Mouse (Mus musculus) cerebellum, postnatal 36 days (tissue): ENCODE measurements around the gene Glis1.

Source experiments
- DNase-seq, 2 experiments: peaks; one replicate each; pipeline ENCODE4 v3.0.0; 2021 to 2022; ENCODE audit warnings: mixed read lengths in 2 of 2

The Glis1 gene

DNA sequence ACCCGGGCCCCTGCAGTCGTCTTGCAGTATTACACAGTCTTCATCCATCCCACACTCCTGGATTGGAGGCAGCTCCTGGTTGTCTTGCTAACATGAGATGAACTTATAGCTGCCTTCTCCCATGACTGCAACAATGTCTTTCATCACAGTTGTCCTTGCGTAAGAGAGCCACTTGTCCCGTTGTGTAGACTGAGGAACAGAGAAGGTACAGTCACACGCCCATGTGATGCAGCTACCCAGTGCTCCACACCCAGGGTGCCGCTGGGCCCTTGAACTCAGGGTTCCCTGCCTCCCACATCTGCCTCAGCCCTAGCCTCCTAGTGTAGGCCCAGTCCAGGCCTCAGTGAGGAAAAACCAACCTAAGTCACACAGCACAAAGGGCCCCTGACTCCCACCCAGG, 201.7 kb downstream of the Glis1 start:
- no peak for DNase-seq

DNA sequence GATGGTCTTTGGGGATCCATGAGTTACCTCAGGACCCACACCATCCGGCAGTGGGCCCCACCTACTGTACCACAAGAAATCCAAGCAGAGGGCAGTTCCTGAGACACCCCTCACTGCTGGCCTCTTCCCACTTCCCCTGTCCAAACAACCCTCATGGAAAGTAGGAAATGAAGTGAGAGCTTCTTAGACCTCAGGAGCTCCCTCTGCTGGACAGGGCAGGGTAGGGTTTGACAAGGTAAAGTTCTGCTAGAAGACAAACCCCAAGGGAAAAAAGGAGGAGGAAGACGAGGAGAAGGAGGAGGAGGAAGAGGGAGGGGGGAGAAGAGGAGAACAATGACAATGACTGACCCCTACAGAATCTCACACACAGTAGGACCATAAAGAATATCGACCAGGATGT, 203.3 kb downstream of the Glis1 start:
- DNase-seq = peak in 1 of 2 experiments; percentile 16

DNA sequence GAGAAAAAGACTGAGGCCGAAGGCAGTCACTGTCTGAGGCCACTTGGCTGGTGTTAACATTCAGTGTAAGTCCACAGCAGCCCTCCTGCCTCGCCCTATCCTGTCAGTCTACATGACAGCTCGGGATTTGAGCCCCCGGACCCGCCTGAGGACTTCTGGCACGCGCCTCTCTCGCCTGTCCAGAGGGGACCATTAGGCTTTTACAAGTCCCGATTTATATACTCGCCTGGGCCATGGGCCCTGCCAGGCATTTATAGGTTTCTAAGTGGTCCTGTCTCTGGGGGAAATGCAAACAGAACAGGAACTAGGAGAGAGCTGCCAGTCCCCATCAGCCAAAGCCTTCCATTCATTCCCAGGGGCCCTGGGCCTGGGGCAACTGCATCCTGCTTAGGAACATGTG, 203.9 kb downstream of the Glis1 start:
- no peak for DNase-seq

DNA sequence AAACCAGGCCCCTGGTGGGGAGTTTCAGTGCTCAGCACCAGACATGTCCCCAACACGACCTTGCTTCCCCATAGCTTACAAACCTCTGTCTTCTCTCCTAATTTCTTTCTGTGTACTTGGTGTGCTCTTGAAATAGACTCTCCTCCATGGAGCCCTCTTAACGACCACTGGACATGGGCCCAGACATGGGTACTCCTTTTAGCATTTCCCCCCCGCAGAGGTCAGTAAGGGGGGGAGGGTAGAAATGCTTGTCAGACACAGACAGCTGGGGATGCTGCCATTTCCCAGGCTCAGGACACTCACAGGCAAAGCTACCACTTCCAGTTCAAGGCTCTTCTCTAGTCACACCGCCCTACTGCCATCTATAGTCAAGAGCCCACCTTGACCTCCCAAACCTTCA, 207.2 kb downstream of the Glis1 start:
- no peak for DNase-seq

DNA sequence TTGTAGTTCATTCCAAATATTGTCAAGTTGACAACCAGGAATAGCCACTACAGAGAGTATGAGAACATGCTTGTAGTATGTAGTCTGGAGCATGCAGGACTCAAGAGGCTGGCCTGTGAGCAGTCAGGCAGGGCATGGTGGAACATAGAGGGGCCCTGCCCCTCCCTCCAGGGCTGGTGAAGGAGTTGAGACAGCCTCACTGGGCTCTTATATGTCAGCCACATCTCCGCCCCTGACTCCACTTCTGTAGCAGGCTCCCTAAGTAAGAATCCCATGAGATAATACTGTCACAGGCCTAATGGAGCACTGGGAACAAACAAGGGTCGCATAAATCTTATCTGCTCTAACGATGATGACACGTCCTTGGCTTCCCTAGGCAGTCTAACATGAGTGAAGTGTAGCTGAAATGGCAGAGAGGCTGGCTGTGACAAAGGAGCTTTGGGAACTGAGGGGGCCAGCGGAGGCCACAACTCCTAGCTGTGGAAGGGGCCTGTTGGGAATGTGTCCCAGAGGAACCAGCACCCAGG, 214.6 kb downstream of the Glis1 start:
- DNase-seq = no peak

DNA sequence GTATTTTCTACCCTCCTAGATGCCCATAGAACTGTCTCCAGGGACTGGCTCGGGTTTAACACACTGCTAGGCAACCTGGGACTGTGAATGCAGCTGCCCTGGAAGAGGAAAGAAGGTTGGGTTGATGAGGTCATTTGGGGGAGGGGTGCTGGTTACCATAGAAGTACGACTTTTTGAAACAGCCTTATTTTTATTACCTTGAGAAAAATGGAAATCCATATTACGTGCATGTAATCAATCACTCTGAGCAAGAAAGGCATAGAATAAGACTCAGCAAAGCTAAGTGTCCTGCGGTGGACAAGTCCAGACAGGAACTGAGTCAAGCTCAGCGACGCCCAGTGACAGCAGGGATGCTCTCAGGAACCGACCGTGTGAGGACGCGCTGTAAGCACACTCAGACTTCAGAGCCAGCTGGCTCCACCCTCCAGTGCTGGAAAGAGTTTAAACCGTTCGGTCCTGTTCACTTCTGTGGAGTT, 216.7 kb downstream of the Glis1 start:
- DNase-seq = no peak

DNA sequence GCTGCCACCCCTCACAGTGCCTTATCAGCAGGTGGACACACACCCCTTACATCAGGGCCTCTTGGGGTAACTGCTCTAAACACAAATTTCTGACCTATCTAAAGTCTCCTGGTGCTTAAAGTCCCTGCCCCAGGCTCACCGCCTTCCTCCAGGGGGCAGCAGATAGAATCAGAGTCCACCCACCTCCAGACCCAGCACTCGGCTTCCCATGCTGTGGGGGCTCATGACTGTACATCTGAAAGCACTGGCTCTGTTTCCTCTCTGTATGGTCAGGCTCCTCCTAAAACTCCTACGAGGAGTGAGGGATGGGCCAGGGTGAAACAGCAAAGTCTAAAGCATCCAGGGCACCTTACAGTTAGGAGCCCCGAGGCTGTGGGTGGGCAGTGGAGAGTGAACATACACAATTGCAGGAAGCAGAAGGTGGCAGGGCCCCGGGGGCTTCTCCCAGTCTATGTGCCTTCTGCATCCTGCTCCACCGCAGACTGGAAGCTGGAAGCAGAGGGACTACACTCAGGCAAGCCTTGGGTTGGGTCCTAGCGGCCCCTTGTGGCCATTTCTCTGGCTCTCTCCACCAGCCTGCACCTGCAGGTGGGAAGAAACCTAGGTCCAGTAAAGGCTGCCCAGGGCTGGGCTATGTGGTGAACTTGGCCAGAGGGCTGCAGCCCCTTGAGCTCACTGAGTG, 218.3 kb downstream of the Glis1 start:
- DNase-seq = peak; percentile 87

DNA sequence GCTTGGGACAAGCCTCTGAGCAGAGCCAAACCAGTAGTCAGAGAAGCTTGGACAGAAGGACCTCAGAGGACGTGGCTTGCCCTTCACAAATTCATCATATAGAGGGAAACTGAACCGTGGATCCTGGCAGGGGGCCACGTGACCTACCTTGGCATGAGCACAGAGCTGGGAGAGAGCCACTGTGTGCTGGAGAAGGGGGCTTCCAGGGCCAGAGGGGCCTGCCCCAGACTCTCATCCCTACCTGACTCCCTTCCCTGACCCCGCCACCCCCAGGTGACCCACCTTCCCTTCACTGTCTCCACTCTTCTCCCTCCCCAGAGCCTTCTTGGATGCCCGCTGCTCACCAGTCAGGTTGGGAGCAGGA, 218.9 kb downstream of the Glis1 start:
- no peak for DNase-seq

DNA sequence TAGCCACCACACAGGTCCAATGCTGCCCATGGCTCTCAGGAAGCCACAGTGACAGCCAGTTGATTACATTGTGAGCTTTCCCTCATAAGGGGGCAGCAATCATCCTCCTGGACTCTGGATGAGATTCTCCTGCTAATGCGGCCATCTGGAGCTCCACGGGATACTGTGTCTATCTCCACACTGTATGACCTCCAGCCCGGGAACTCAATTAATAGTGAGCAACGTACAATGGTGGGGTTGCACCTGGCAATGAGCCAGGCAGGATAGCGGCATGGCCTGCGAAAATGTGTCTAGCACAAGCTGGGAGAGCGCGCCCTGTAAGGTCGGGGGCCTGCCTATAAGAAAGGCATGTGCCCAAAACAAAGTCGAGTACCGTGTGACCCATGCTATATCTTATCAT, 226.3 kb downstream of the Glis1 start:
- DNase-seq = peak; percentile 46 to 52

DNA sequence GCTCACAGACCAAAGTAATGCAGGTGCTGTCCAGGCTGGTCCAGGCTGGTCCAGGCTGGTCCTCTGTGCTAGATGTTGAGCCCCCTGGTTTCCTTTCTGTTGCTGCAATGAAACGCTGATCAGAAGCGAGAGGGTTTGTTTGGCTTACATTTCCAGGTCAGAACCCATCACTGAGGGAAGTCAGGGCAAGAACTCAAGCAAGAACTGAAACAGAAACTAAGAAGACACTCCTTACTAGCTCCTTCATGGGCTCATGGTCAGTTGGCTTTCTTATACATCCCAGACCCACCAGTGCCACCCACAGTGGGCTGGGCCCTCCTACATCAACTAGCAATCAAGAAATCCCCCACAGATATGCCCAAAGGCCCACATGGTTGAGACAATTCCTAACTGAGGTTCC, 234.1 kb downstream of the Glis1 start:
- DNase-seq = no peak

DNA sequence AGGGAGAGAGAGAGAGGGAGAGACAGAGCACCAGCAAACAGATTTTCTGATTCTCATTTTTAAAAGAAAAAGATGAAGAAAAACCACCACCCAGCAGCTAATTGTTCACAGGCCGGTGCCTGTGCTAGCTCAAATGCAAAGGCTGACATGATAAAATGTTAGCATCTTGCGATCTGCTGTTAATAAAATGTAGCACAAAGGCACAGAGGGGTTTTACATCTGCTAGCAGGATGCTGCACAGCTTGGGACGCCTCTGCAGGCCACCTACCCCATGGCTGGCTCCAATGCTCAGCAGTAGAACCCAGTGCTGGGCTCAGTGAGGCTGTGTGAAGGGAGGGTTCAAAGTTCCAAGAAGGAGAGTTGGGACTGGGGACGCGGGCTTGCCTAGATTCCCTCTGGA, 236.3 kb downstream of the Glis1 start:
- DNase-seq = no peak

DNA sequence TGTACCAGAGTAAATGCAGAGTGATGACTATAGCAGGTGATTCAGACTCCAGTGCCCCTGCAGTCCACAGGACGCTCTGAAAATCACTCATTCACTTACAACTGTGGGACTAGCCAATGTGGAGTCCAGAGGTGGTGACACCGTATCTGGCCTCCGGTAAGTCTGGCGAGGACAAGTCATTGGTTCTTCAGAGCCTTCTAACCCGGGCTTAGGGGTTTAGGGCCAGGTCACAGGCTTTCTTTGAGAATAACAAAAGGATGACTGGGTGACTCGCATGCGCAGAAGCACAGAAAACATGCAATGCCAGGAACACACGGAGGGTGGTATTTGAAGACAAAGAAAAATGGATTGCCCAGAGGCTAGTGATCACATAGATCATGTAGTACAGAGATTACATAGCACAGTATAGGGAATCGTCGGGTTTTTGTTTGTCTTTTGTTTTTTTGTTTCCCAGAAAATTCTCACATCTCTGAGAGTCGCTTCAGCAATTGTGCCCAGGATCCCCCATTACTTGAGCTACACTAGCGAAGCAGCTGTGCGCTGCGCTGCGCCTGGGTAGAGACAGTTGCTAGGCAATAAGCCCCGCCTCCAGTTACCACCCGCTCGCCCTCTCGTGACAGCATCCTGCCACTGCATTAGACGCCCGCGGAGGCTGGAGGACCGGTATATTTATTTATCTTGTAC, 239.4 kb downstream of the Glis1 start:
- DNase-seq = peak; percentile 47 to 55

DNA sequence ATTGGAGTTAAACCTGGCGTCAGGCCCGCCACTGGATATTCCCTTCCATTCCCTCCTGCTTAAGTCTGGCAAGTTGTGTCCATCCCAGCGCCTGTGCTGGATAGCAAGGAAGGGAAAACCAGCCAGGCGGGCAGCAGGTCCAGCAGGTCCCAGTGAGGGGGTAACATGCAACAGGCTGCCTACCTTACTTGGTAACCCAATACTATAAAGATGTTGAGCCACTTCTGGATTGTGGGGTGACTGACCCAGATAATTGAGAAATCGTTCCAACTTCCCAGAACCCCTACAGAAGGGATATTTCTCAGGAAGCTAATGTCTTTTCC, 239.9 kb downstream of the Glis1 start:
- DNase-seq = no peak

DNA sequence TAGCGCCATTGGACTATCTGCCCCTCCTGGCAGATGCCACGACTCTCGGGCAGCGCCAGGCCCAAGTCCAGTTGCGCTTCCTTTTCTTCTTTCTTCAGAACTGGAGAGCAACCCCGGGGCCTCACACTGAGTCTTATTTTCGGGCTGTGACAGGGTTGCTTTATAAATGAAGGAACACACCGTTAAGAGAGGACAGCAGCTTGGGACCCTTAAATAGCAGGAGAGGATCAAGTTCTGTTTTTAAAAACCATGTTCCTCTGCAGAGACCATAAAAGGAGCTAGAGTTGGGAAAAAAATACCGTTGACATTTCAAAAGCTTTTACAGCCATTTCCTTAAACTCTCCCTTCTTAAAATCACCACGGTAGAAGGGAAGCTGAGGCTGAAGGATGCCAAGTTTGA, 241.3 kb downstream of the Glis1 start:
- DNase-seq = no peak

DNA sequence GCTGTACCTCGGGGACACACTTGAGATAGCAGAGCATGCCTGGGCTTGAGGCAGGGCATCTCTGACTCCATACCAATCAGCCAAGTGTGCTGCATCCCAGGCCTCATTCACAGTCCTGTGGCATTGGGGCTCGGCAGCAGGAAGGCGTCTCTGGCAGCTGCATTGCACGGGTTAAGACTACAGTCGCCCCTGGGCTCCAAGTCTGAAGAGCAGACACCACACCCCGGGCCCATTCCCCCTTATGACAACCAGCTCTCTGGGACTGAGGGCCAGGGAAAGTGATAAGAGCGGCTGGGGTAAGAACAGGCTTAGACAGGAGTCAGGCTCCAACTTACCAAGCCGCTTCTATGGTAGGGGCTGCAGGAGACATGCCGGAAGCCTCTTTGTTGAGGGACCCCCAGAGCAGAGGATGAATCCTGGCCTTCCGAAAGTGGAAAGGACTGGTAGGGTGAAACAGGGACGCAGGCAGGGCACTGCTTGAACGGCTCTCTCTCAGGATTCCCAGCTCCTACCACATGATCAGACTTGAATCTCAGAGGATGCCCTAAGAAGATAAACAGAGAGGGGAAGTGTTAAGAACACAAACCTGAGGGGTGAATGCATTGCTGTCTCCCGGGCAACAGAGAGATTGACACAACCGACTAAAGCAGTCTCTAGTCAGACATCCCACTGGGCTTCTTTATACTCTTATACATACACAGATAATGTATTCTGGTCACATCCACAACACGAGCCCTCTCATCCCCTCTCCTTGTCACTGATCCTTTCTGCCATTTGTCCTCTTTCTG, 246.1 kb downstream of the Glis1 start:
- DNase-seq = no peak

DNA sequence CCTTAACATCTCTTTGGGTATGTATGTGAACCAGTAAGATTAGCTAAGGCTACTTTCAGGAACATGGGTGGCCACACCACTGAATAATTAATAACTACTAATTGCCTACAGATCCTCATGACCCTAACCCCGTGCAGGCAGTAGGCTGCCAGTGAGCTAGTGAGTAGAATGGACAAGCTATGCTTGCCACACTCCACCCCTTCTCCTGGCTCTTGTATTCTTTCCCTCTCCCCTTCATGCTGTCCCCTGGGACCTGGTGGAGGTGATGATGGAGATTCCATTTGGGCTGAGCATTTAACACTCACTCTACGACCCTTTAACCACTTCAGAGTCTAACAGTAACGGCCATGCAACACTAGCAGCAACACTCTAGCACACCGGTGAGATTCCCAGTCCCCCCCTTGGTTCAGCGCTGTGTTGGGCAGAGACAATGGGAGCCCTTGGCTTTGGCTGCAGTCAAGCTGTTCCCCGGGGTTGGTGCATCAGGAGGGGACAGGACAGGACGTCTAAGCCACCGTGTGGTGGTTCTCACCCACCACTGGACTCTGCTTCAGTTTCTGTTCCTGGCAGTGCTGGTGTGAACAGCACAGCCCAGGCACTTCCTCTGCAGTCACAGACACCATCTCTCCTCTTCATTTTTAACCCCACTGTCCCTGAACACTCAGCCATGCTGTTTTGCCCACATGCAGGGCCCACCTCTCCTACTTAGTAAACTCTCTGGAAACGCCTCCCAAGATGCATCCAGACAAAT, 246.9 kb downstream of the Glis1 start:
- DNase-seq = no peak

DNA sequence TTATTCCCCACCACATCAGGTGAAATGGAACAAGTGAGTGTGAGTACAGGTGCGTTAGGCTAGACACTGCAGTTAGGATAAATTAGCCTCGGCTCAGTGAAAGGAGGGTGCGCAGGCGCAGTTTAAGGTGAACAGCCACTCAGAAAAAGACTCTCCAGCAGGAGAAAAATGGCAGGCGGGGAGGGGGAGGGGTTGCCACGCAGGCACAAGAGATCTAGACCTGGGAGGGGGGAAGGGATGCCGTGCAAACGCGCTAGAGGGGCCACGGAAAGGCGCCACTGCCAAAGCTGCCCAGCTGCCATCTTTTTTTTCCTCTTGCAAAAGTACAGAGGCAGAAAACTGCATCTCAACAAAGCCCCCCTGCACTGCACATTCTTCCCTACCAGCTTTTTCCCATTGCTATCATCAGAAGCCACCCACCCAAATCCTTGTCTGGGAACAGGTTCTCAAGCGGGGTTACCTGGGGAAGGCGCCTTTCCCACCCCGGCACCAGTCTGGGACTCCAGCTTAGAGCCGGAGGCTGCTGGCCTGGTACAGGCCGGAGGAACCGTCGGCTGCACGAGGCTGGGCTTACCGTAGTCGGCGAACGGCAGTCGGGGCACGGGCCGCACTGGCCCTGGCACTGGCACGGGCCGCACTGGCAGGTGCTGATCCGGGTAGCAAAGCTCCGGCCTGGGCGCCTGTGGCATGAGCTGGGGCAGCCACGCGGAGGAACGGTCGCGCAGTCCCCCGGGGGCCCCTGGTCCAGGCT, 248.8 kb downstream of the Glis1 start:
- no peak for DNase-seq

DNA sequence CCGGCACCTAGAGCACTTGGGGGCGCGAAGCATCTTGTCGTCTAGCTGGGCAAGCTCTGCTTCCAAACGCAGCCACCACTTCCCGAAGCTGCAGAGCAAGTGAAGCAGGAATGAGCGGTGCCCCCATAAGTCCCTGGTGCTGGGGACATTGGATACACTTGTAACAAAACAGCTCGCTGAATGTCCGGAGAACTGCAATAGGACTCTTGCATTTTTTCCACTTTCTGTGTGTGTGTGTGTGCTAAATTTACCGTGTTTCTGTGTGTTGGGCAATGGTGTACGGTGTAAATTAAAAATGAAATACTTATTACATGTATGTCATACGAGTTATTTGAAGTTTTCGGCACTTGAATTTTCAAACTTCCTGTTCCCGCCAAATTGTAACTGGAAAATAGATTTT, 249.7 kb downstream of the Glis1 start, which contains the start of gene Dmrtb1:
Dmrtb1 (minus strand) TSS at position 101 of the 400 bp plus-strand sequence.
- DNase-seq = no peak
